Mouse (Mus musculus) brain, embryonic 18.5 days (tissue): ENCODE measurements around the gene Ntrk2.

ENCODE experiments used
- DNase-seq: peaks from one replicate; pipeline ENCODE4 v3.0.0-alpha.2; 2012; ENCODE audit warnings: low read depth, low spot score

Gene Ntrk2

DNA sequence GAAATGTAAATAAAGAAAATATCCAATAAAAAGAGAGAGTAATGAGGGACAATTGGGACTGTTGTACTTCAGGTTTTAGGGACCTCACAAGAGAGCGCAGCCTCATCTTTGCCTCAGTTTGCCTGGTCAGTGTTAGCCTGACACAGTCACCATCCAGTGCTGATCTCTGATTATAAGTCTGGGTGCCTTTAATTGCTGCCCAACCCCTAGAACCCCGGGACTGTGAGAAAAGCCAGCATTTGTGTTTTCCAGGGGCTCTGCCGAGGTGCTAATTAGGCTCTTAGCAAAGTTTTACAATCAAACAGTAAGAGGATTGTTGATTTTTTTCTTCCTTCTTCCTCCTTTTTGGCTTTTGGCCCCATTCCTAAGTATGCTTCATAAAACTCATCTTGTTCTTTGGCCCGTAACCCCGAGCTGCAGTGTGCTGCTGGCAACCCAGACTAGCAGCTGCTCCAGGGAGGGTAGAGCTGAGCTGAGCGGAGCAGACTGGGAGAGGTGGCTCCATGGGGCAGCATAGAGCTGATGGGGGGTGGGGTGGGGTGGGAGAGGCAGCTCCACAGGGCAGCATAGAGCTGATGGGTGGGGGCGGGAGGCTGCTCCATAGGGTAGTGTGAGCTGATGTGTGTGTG lies 34.5 kb downstream of the Ntrk2 start:
- peak; percentile 32 for DNase-seq

DNA sequence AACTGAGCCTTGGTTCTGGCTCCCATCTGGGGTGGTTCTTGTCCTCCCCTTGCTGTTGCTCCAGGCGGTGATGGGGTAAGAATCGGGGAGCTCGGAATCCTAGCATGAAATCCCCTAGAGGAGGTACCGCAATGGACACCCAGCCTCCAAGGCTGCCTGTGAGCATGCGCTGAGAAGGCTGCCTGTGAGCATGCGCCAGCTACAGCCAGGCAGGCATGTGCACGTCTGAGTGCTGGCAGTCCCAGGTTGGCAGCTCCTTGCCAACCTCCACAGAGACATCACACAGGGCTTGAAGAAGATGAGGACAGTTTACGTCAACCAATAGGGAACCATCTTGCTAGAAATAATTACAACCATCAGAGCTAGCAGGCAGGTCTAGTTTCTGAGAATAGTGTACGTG lies 37.5 kb downstream of the Ntrk2 start:
- DNase-seq: no peak

DNA sequence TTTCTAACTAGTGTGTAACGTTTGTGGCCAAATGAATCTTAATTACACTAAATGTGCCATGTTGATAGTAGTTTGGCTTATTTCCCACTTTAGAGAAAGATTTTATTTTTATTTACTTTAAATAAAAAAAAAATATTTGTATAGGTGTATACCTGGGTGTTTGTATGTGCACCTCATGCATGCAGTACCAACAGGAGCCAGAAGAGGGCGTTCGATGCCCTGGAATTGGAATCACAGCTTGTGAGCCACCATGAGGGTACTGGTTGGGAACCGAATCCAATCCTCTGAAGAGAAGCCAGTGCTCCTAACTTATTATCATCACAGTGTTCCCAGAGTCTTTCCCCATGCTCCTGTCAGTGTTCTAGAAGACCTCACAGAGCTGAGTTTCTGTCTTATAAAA lies 42.2 kb downstream of the Ntrk2 start:
- no peak for DNase-seq

DNA sequence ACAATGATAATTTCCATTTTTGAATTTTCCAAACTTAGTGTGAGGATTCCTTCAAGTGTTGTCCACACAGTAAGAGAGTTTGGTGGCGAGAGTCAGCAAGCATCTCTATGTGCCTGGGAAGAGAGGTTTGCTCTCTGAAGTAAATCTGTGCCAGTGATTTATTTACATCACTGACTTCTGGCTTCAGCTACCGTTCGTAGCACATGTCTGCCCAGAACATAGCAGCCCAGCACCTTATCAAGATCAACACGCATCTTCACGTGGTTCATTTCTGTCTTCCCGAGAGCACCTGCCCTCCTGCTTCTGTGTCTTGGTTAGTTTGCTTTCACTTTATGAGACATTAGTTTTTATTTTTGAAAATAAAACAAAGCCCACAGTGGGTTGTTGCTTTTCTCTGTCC lies 47.3 kb downstream of the Ntrk2 start:
- DNase-seq: no peak

DNA sequence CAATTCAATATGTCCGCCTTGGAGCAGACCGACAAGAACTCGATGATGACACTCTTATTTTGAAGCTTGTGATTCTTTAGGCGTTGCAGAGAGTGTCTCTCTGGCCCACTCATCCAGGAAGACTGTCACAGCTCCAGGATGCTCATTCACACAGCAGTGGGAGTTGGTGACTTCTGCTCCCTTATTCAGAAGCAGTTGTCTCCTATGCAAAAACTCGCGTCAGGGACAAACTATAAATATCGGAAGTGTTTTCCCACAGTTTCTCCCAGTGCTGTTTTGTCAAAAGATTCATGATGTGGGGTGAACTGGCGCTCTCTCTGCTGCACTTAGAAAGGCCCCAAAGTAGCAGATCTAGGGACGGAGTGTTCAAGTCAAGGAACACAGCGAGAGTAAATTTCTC lies 59.9 kb downstream of the Ntrk2 start:
- no peak for DNase-seq

DNA sequence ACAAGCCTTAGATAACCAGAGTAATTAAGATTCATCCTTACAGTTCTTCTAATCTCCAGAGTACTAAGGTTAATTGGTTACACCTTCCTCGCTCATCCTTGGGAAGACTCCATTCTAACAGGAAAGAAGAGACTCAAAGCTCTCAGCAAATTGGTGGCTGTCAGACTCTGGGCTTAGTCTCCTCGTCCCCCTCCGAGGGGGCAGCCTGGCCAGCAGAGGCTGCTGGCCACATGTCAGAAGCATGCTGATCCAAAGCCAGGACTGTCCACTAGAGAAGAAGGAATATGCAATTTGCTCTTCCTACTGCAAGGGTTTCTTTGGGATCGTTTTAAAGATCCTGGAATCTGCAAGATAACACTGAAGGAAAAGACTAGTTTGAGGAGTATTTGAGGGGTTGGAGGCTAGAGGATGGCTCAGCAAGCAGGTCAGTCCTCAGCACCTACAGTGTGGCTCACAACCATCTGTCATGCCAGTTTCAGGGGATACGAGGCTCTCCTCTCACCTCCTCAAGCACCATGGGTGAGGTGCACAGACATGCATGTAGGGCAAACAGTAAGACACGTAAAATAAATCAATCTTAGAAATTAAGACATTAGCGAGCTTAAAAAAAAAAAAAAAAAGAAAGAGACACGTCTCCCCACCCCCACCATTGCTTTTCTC lies 60.5 kb downstream of the Ntrk2 start:
- no peak for DNase-seq

DNA sequence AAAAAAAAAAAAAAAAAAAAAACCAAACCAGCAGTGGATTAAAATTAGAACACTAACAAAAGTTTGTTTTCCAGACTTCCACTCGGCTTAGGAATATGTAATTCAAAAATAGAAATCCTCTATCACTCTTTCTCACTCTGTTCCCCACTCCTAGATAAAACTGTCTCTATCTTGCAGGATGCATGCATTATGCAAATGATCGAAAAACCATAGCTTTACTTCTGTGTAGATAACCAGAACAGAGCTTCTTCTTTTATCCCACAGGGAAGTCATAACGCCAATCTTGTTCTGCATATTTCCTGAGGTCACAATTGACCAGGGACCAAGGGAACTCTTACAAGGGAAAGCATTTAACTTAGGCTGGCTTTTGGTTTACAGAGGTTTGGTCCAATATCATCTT lies 76.1 kb downstream of the Ntrk2 start:
- no peak for DNase-seq

DNA sequence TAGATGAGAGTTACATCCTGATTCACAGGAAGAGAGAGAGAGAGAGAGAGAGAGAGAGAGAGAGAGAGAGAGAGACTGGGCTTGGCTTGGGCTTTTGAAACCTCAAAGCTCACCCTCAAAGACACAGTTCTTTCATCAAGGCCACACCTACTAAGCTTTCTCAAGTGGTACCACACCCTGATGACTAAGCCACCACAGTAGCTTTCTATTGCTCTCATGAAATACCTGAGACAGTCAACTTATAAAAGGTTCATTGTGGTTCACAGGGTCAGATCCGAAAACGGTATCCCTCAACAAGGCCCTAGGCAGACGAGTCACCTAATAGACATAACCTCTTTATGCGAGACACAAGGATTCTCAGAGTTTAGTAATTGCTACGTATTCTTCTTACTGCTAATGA lies 76.5 kb downstream of the Ntrk2 start:
- DNase-seq: no peak

DNA sequence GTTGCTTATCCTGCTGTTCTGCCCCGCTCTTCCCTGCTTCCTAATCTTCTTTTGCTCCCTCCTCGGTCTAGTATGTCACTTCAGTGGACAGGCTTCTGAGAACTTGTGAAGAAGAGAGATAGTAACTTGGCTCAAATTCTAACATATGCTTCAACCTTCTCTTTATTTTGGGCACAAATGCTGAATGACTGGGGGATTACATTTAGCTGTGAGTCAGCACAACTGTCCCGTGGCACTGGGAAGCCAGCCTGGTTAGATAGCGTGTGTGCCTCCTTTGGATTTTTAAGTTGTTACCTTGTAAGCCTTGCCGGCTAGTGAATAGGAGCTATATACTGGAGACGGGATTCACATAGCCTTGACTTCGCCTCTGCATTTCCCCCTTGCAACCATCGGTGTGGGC lies 79.7 kb downstream of the Ntrk2 start:
- no peak for DNase-seq

DNA sequence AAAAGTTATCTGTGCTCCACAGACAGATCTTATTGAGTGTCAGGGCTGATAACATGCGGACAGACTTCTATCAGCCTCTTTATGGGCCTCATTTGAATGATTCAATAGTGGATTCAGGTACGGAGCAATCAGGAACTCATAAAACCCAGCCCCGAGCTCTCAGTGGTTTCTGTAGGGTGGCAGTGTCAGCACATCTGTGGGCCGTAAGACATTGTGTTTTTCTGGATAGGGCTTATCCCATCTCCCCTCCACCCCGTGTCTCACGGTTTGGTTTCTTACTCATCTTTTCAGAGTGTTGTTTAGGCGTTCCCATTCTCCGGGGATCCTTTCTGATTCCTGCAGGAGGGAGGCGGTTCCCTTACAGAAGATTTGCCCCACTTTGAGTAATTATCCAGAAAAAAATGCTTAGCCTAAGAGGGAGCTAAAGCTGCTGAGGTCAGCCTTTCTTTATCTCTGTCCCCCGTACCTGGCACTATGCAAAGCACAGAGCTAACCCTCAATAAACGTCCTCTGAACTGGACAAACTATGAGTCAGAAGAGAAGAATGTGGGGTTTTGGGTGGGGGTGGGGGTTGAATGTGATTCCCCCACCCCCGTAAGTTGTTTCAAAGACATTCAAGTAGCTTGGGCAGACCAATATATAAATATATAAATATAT lies 90.0 kb downstream of the Ntrk2 start:
- no peak for DNase-seq

DNA sequence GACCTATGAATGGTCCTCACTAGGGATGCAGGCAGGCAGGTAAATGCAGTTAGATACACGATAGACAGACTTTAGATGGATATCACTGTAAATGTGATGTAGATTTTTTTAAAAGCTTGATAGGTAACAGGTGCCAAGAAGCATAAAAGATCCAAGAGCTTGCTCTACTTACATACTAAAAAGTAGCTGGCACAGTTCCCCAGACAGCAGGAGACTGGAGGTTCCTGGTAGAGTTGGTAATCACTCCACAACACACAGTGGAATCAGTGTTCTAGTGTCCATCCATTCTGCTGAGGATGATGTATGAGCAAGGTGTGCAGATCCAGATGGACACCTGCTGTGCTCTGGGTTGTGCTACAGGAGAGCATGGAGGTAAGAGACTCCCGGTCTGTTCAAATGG lies 93.0 kb downstream of the Ntrk2 start:
- no peak for DNase-seq

DNA sequence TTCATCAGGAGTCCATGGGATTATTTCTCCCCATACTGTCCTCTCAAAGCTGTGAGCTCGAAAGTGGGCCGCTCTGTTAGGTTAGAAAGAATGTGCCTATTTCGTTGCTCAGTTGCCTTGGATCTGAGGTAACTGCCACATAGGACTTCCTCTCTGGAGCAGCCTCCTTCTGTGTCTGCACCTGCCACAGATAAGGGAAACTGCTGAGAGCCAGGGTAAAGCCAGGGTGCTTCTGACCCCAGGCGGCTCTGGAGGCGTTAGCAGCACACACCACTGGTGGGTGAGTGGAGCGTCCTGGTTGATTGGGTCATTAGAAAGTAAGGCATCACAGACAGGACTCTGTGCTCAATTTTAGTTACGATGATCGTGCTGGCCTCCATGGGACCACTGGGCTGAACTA lies 95.9 kb downstream of the Ntrk2 start:
- no peak for DNase-seq

DNA sequence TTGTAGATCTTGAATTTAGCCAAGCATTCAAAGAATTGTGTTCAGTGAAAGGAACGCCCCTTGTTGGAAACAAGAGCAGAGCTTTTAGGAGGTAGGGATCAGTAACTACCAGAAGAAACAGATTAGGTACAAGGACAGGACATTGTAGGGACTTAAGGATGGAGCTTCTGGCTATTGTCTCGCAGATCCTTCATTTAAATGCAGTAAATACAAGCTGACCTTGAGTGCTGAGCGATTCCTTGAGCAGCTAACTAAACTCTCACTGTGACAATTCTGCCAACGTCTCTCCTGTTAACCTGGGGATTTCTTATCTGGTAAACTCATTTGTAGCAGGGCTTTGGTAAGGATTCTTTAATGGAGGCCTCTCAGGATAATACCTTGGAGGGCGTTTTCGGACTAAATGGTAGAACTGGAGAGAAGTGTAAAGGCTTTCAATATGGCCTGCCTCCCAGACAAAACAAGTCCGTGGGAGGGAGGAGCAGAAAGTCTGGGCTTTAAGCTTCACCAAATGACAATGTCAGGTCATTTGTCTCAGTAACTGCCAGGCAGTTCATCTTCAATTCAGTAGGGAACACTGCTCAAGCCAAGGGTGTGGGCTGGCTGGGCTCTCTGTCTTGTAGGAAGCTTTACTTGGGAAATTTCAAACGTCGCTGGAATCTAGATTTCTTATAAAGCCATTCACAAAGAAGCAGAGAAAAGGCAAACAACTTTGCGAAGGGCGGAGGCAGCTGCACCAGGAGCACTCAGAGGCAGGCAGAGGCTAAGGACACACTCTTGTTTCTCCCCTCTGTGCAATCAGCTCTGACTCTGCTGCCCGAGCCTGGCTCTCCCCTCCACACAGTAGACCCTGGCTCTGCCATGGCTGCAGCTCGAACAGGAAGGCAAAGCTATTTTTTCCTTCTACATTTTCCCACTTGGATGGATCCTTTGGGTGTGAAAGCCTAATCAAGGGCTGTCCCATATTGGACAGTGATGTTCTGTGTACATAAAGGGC lies 98.7 kb downstream of the Ntrk2 start:
- DNase-seq: no peak

DNA sequence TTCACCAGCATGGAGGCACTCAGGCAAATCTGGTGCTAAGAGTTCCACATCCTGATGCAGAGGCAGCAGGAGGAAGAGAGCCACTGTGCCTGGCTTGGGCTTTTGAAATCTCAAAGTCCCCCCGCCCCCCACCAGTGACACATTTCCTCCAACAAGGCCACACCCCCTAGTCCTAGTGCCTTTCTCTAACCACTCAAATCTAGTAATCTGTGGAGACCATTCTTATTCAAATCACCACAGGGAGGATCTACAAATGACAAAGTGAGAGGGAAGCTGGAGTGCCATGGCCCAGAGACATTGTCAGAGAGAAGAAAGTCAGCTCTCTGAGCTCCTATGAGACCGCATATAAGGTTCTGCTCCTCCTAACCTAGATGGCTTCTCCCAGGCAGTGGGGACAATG lies 105.6 kb downstream of the Ntrk2 start:
- no peak for DNase-seq

DNA sequence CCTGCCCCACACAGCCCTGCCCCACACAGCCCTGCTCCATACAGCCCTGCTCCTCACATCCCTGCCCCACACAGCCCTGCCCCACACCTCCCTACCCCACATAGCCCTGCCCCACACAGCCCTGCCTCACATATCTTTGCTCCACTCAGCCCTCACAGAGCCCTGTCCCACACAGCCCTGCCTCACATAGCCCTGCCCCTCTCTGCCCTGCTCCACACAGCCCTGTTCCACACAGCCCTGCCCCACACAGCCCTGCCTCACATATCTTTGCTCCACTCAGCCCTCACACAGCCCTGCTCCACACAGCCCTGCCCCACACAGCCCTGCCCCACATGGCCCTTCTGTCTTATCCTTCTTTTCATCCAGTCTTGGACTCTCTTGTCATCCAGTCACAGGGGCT lies 106.2 kb downstream of the Ntrk2 start:
- no peak for DNase-seq

DNA sequence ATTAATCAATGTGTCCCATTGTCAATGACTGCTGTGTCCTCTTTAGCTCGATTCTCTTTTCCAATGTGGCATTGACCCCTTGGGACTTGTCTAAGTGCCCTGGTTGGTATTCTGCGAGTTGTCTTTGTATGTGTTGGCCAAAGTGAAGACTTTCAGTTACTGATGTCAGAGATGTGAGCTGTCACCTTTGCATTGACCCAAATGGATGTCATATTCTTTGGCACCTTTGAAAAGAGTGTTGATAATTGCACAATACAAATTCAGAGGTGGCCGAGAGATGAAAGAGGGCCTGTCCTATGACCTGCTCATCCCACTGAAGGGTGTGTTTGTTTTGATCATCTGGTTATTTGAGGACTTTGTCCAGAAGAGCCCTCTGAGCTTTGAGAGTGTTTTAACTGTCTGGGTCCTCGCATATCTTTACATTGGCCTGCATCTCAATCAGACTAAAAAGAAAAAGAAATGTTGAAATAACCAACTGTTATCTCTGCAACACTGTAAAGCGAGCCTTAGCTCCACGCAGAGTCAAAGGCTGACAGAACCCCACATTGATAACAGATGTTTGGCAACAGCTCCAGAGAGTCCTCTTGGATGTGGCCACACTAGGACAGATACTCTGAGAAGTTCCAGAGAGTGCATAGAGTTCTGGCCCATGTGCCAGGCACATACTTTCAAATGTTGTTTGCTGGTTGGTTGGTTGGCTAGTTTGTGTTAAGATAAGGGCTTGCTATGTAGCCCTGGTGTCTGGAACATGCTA lies 107.9 kb downstream of the Ntrk2 start:
- no peak for DNase-seq

DNA sequence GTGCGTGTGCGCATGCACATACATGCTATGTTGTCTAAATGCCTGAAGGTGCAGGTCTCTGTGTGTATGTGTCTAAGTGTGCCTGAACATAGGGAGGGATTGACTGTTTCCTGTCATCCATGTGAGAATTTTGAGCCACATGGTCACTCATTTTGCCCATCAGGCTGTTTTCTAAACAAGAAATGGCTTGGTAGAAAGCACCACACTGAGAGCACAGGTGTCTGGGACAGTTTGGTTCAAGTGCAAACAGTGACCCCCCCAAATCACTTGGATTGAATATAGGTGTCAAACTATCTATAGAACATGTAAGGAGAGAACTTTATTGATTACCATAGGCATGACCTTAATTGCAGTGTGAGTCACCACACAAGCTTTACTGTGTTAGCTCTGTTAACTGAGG lies 110.0 kb downstream of the Ntrk2 start:
- DNase-seq: no peak

DNA sequence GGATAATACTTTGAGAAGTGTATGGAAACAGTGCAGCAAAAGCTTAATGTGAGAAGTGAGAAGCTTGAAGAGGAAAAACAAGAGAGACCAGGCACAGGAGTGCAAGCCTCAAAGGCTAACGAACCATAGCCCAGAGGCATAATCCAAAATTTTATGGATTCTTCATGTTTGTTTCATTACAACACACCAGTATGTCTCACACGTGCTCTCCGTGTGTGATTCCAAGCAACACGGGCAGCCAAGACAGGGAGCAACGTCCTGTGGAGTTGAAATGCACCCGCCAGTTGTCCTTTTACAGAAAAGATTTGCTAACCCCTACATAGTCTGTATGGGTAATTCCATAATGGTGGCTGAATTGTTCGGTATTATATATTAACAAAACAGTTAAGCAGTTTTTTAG lies 113.9 kb downstream of the Ntrk2 start:
- no peak for DNase-seq

DNA sequence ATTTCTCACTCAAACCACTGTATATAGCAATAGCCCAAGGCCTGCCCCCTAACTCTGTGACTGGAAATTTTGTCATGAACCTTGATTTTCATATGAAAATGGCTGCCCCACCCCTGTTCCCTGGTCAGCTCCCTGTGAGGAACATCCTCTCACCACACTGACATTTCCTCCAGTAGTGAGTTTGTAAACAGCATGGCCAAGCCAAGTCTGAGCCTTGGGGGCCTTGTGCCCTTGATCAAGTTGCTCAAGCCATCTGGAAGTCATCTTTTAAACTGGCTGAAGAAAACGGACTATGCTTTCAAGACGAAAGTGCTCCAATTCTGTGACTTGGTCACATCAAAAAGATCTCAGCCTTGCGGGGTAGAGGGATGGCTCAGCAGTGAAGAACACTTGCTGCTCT lies 114.9 kb downstream of the Ntrk2 start:
- no peak for DNase-seq

DNA sequence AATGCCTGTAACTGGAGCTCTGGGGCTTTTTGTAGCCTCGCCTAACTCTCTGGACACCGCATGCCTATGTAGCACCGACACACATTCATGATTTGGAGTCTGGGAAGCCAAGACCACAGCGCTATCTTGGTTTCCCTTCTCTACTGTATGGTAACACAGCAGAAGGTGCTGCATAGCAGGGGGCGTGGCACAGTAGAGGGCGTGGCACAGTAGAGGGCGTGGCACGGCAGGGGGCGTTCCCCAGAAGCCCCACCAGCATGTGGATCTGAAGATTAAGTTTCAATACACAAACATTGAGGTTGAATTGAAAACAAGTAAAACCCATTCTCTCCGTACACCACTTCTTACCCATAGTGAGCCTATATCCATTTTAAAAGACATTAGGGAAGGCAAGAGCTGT lies 115.3 kb downstream of the Ntrk2 start:
- DNase-seq: no peak

DNA sequence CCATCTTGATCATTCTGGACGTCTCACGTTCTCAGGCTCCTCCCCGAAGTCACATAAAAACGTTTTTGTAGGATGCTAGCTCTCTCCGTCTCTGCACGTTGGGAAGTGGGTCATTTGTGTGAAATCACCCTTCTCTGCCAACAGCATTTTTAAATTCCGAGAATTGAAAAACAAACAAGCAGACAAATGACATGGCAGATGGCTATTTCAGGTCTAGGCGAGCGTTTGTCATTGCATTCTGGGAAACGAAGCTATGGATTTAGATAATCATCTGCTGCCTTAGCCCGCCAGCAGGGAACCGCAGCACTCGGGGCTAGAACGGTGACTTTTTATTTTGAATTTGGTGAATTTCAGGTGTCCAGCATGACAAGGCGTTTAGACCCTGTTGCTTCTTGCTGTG lies 115.8 kb downstream of the Ntrk2 start:
- no peak for DNase-seq
